Mouse (Mus musculus): ENCODE data around the gene Nfkbil1. TPM values are rescaled to one million over a fixed set of nuclear protein-coding genes. Genes with fewer than 3 reads are reported as not detected.

Gene Nfkbil1
- polyA plus RNA-seq, 1 experiment from 2014 or later: 2.3 TPM

- H3K36me3 ChIP-seq (ENCODE audit: control insufficient read depth, insufficient read depth, low read length): peaks cover 56% of the 10 kb centered on the region
- no peak overlapping the region for H3K4me2 ChIP-seq (replicated peaks; ENCODE audit: low read depth, low read length)
- no peak overlapping the region for H3K27ac ChIP-seq (ENCODE audit: low read depth, low read length)
- H3K9ac ChIP-seq (ENCODE audit: low read depth, low read length): no peak overlapping the region
- H3K27me3 ChIP-seq (ENCODE audit: control insufficient read depth, insufficient read depth, low read length): no peaks in the 10 kb centered on the region
- WGBS: 93% methylated on average over 3 of the region's 3 CpGs
- no peaks in the 10 kb centered on the region for H3K9me3 ChIP-seq (ENCODE audit: control insufficient read depth, low read length)
- DNase-seq (ENCODE audit: low spot score) (no peak), ATAC-seq (ENCODE audit: low FRiP score) (no peak)
- peaks cover 5% of the 10 kb centered on the region; the same call in 1 of the 2 replicates for H3K4me1 ChIP-seq (replicated peaks; ENCODE audit: control insufficient read depth, insufficient read depth, low read length)
- H3K4me3 ChIP-seq (ENCODE audit: low read depth, low read length): no peak overlapping the region
These were observed 14.9 kb upstream of the Nfkbil1 start for GRCm38 (mm10) chr17:35250348-35251120.

GRCm38 (mm10) chr17:35249451-35250197, 14.0 kb upstream of the Nfkbil1 start:
- 88% methylated on average over 19 of the region's 19 CpGs for WGBS
- Histone ChIP-seq H3K9me3 (ENCODE audit: control insufficient read depth, low read length) (no peaks in the 10 kb centered on the region), H3K9ac (ENCODE audit: low read depth, low read length) (no peak overlapping the region), H3K4me1 (replicated peaks; ENCODE audit: control insufficient read depth, insufficient read depth, low read length) (peaks cover 10% of the 10 kb centered on the region; the same call in 1 of the 2 replicates), H3K27ac (ENCODE audit: low read depth, low read length) (no peak overlapping the region), H3K36me3 (ENCODE audit: control insufficient read depth, insufficient read depth, low read length) (peaks cover 63% of the 10 kb centered on the region), H3K4me3 (ENCODE audit: low read depth, low read length) (no peak overlapping the region), H3K27me3 (ENCODE audit: control insufficient read depth, insufficient read depth, low read length) (no peaks in the 10 kb centered on the region), H3K4me2 (replicated peaks; ENCODE audit: low read depth, low read length) (no peak overlapping the region)
- no peak for DNase-seq (ENCODE audit: low spot score)
- ATAC-seq (ENCODE audit: low FRiP score): no peak

GRCm38 (mm10) chr17:35248986-35249385, 13.4 kb upstream of the Nfkbil1 start:
- Histone ChIP-seq H3K27me3 (ENCODE audit: control insufficient read depth, insufficient read depth, low read length) (no peaks in the 10 kb centered on the region), H3K9ac (ENCODE audit: low read depth, low read length) (no peak overlapping the region), H3K27ac (ENCODE audit: low read depth, low read length) (no peak overlapping the region), H3K4me1 (replicated peaks; ENCODE audit: control insufficient read depth, insufficient read depth, low read length) (peaks cover 14% of the 10 kb centered on the region), H3K4me2 (replicated peaks; ENCODE audit: low read depth, low read length) (no peak overlapping the region), H3K36me3 (ENCODE audit: control insufficient read depth, insufficient read depth, low read length) (peaks cover 70% of the 10 kb centered on the region), H3K4me3 (ENCODE audit: low read depth, low read length) (no peak overlapping the region), H3K9me3 (ENCODE audit: control insufficient read depth, low read length) (no peaks in the 10 kb centered on the region)
- no peak for ATAC-seq (ENCODE audit: low FRiP score)
- 90% methylated on average over 14 of the region's 14 CpGs for WGBS
- DNase-seq (ENCODE audit: low spot score): no peak

- Histone ChIP-seq H3K27me3 (ENCODE audit: control insufficient read depth, insufficient read depth, low read length) (no peaks in the 10 kb centered on the region), H3K4me3 (ENCODE audit: low read depth, low read length) (no peak overlapping the region), H3K27ac (ENCODE audit: low read depth, low read length) (no peak overlapping the region), H3K9me3 (ENCODE audit: control insufficient read depth, low read length) (no peaks in the 10 kb centered on the region), H3K36me3 (ENCODE audit: control insufficient read depth, insufficient read depth, low read length) (peaks cover 66% of the 10 kb centered on the region), H3K4me1 (replicated peaks; ENCODE audit: control insufficient read depth, insufficient read depth, low read length) (peaks cover 21% of the 10 kb centered on the region), H3K4me2 (replicated peaks; ENCODE audit: low read depth, low read length) (no peak overlapping the region), H3K9ac (ENCODE audit: low read depth, low read length) (no peak overlapping the region)
- WGBS: 89% methylated on average over 7 of the region's 7 CpGs
- DNase-seq (ENCODE audit: low spot score) (no peak), ATAC-seq (ENCODE audit: low FRiP score) (no peak)
These were observed 11.6 kb upstream of the Nfkbil1 start for GRCm38 (mm10) chr17:35247144-35247543.

- H3K36me3 ChIP-seq (ENCODE audit: control insufficient read depth, insufficient read depth, low read length): peaks cover 59% of the 10 kb centered on the region
- H3K9me3 ChIP-seq (ENCODE audit: control insufficient read depth, low read length): no peaks in the 10 kb centered on the region
- no peak overlapping the region for H3K9ac ChIP-seq (ENCODE audit: low read depth, low read length)
- H3K27me3 ChIP-seq (ENCODE audit: control insufficient read depth, insufficient read depth, low read length): no peaks in the 10 kb centered on the region
- H3K4me3 ChIP-seq (ENCODE audit: low read depth, low read length): peak overlapping the region; percentile 6; the same call in 1 of the 2 replicates
- ATAC-seq (ENCODE audit: low FRiP score) (no peak), DNase-seq (ENCODE audit: low spot score) (no peak)
- H3K4me1 ChIP-seq (replicated peaks; ENCODE audit: control insufficient read depth, insufficient read depth, low read length): peaks cover 21% of the 10 kb centered on the region
- no peak overlapping the region for H3K27ac ChIP-seq (ENCODE audit: low read depth, low read length)
- H3K4me2 ChIP-seq (replicated peaks; ENCODE audit: low read depth, low read length): no peak overlapping the region
- WGBS: 87% methylated on average over 15 of the region's 15 CpGs
These were observed 10.4 kb upstream of the Nfkbil1 start for GRCm38 (mm10) chr17:35245731-35246623.

GRCm38 (mm10) chr17:35244999-35245398, 9.4 kb upstream of the Nfkbil1 start:
- no peak for DNase-seq (ENCODE audit: low spot score)
- no peaks in the 10 kb centered on the region for H3K9me3 ChIP-seq (ENCODE audit: control insufficient read depth, low read length)
- H3K9ac ChIP-seq (ENCODE audit: low read depth, low read length): no peak overlapping the region
- H3K4me1 ChIP-seq (replicated peaks; ENCODE audit: control insufficient read depth, insufficient read depth, low read length): peaks cover 24% of the 10 kb centered on the region
- 94% methylated on average over 2 of the region's 2 CpGs for WGBS
- no peak for ATAC-seq (ENCODE audit: low FRiP score)
- no peak overlapping the region for H3K27ac ChIP-seq (ENCODE audit: low read depth, low read length)
- no peaks in the 10 kb centered on the region for H3K27me3 ChIP-seq (ENCODE audit: control insufficient read depth, insufficient read depth, low read length)
- 0 out of 2 replicates have a peak overlapping the region, but pooled peaks have one; percentile 71 for H3K4me2 ChIP-seq (replicated peaks; ENCODE audit: low read depth, low read length)
- H3K4me3 ChIP-seq (ENCODE audit: low read depth, low read length): no peak overlapping the region
- peaks cover 50% of the 10 kb centered on the region for H3K36me3 ChIP-seq (ENCODE audit: control insufficient read depth, insufficient read depth, low read length)

GRCm38 (mm10) chr17:35243086-35243485, 7.5 kb upstream of the Nfkbil1 start:
- DNase-seq (ENCODE audit: low spot score) (peak; percentile 71), ATAC-seq (ENCODE audit: low FRiP score) (no peak)
- 7% methylated on average over 16 of the region's 16 CpGs for WGBS
- peak overlapping the region; percentile 98 for H3K27ac ChIP-seq (ENCODE audit: low read depth, low read length)
- peaks cover 37% of the 10 kb centered on the region for H3K36me3 ChIP-seq (ENCODE audit: control insufficient read depth, insufficient read depth, low read length)
- H3K27me3 ChIP-seq (ENCODE audit: control insufficient read depth, insufficient read depth, low read length): no peaks in the 10 kb centered on the region
- no peaks in the 10 kb centered on the region for H3K9me3 ChIP-seq (ENCODE audit: control insufficient read depth, low read length)
- H3K4me2 ChIP-seq (replicated peaks; ENCODE audit: low read depth, low read length): peak overlapping the region; percentile 71
- peak overlapping the region; percentile 100 for H3K9ac ChIP-seq (ENCODE audit: low read depth, low read length)
- peaks cover 24% of the 10 kb centered on the region for H3K4me1 ChIP-seq (replicated peaks; ENCODE audit: control insufficient read depth, insufficient read depth, low read length)
- H3K4me3 ChIP-seq (ENCODE audit: low read depth, low read length): peak overlapping the region; percentile 97

All from hindbrain, embryonic 11.5 days (tissue).